Mouse (Mus musculus): Measurements from ENCODE around the gene Igfbp2. TPM values are rescaled to one million over a fixed set of nuclear protein-coding genes. Genes with fewer than 3 reads are reported as not detected.

Gene Igfbp2
- total and polyA plus RNA-seq, 2 experiments = 500 to 1,009 TPM

DNA sequence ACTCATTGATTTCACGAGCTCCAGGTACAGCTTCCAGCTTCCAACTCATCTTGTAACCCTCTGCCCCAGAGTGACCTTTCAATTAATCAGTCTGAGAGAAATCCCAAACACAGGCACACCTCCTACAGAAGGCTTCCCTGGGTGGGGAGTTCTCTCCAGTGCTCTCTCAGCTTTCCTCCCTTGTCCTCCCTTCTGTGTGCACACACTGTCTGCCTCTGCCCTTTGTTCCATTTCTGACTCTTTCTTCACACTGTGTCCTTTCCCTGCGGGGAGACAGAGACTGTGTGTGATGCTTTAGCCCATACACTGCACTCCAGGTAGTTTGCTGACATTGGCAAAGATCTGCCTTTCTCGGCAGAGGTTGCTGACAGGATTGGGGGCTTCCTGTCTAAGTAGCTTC, 33.6 kb upstream of the Igfbp2 start:
- no peak for TF ChIP-seq POLR2A (IDR thresholded peaks at IDR 0.05; ENCODE audit: extremely low read depth, insufficient read depth, low read length)
- no peak for TF ChIP-seq CTCF (IDR thresholded peaks at IDR 0.05; ENCODE audit: low read depth, low read length)
- H3K4me1 ChIP-seq (ENCODE audit: control insufficient read depth, insufficient read depth, low read length) = peaks cover 15% of the 10 kb centered on the region
- 9% methylated on average over 3 of the region's 3 CpGs for WGBS
- no peak overlapping the region for H3K4me3 ChIP-seq (ENCODE audit: insufficient read depth, low read depth, low read length)
- no peaks in the 10 kb centered on the region for H3K27me3 ChIP-seq (ENCODE audit: control insufficient read depth, insufficient read depth, low read length)
- peak overlapping the region; percentile 98 for H3K27ac ChIP-seq (replicated peaks; ENCODE audit: insufficient read depth, low read depth, low read length)
- H3K36me3 ChIP-seq (ENCODE audit: control insufficient read depth, insufficient read depth, low read length) = no peaks in the 10 kb centered on the region
- H3K9ac ChIP-seq (ENCODE audit: low read depth, low read length) = 0 out of 2 replicates have a peak overlapping the region, but pooled peaks have one; percentile 3
- DNase-seq (ENCODE audit: extremely low read depth, low read depth, low spot score) = peak; percentile 85
- no peaks in the 10 kb centered on the region for H3K79me2 ChIP-seq (ENCODE audit: control insufficient read depth, insufficient read depth, low read length)

DNA sequence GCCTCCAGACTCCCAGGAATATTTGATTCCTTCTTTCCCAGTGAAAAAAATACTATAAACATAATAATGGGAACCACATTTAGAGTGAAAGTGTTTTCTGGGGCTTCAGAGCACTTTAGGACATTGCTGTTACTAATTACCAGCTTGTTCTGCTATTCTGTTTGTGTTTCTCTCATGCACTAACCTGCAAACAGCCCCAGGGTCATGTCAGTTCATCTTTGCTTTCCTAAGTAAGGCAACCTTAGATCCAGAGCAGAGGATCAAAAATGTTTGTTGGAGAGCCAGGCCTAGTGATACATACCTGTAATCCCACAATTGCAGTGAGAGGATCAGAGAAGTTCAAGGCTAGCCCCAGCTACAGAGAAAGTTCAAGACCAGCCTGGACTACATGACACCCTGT, 32.6 kb upstream of the Igfbp2 start:
- Histone ChIP-seq H3K9ac (ENCODE audit: low read depth, low read length) (peak overlapping the region; percentile 50), H3K79me2 (ENCODE audit: control insufficient read depth, insufficient read depth, low read length) (no peaks in the 10 kb centered on the region), H3K27me3 (ENCODE audit: control insufficient read depth, insufficient read depth, low read length) (no peaks in the 10 kb centered on the region), H3K4me1 (ENCODE audit: control insufficient read depth, insufficient read depth, low read length) (peaks cover 15% of the 10 kb centered on the region), H3K36me3 (ENCODE audit: control insufficient read depth, insufficient read depth, low read length) (no peaks in the 10 kb centered on the region), H3K27ac (replicated peaks; ENCODE audit: insufficient read depth, low read depth, low read length) (peak overlapping the region; percentile 98), H3K4me3 (ENCODE audit: insufficient read depth, low read depth, low read length) (no peak overlapping the region)
- DNase-seq (ENCODE audit: extremely low read depth, low read depth, low spot score) = peak; percentile 97
- TF ChIP-seq CTCF (IDR thresholded peaks at IDR 0.05; ENCODE audit: low read depth, low read length) (no peak), POLR2A (IDR thresholded peaks at IDR 0.05; ENCODE audit: extremely low read depth, insufficient read depth, low read length) (no peak)

DNA sequence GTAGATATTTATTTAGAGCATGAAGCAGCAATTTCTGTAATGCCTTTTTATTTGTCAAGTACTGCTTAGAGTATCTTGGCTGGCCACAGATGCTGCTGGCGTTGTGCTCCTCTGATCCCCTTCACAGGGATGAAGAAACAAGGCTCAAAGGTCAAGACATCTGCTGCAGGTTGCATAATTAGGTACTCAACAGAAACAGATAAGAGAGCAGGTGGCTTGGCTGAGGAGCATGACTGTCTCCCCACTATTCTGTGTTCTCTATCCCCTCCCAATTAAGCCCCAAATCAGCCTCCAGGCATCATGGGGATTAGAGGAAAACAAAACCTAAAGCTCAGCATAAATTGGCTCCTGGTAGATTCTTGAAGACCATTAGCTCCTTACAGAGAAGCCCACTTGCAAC, 32.0 kb upstream of the Igfbp2 start:
- TF ChIP-seq CTCF (IDR thresholded peaks at IDR 0.05; ENCODE audit: low read depth, low read length) = no peak
- TF ChIP-seq POLR2A (IDR thresholded peaks at IDR 0.05; ENCODE audit: extremely low read depth, insufficient read depth, low read length) = no peak
- DNase-seq (ENCODE audit: extremely low read depth, low read depth, low spot score) = peak; percentile 97
- H3K27ac ChIP-seq (replicated peaks; ENCODE audit: insufficient read depth, low read depth, low read length) = peak overlapping the region; percentile 98

DNA sequence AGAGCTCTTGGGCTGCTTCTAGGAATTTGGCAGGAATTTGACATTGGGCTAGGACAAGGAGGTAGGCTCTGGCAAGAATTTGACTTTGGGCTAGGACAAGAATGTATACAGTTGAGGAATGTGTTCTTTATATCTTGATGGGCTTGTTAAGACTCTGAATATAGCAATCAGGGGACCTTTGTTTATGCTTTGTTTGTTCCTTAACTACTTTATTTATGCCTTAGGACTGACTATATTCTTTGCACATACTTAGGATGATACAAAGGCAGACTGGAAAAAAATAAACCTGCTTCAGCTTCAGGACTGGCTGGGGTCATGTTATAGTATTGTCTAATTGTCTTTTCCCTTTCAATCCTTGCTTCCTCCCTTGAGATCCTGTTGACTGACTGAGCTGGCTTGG, 31.1 kb upstream of the Igfbp2 start:
- H3K9ac ChIP-seq (ENCODE audit: low read depth, low read length) = no peak overlapping the region
- peaks cover 15% of the 10 kb centered on the region for H3K4me1 ChIP-seq (ENCODE audit: control insufficient read depth, insufficient read depth, low read length)
- no peak for TF ChIP-seq POLR2A (IDR thresholded peaks at IDR 0.05; ENCODE audit: extremely low read depth, insufficient read depth, low read length)
- no peak for TF ChIP-seq CTCF (IDR thresholded peaks at IDR 0.05; ENCODE audit: low read depth, low read length)
- no peaks in the 10 kb centered on the region for H3K27me3 ChIP-seq (ENCODE audit: control insufficient read depth, insufficient read depth, low read length)
- H3K4me3 ChIP-seq (ENCODE audit: insufficient read depth, low read depth, low read length) = no peak overlapping the region
- H3K36me3 ChIP-seq (ENCODE audit: control insufficient read depth, insufficient read depth, low read length) = no peaks in the 10 kb centered on the region
- no peaks in the 10 kb centered on the region for H3K79me2 ChIP-seq (ENCODE audit: control insufficient read depth, insufficient read depth, low read length)
- DNase-seq (ENCODE audit: extremely low read depth, low read depth, low spot score) = no peak
- H3K27ac ChIP-seq (replicated peaks; ENCODE audit: insufficient read depth, low read depth, low read length) = no peak overlapping the region

More for the DNA sequence above, 32.0 kb upstream of the Igfbp2 start:
- H3K27me3 ChIP-seq (ENCODE audit: control insufficient read depth, insufficient read depth, low read length) = no peaks in the 10 kb centered on the region
- no peak overlapping the region for H3K4me3 ChIP-seq (ENCODE audit: insufficient read depth, low read depth, low read length)
- WGBS = 6% methylated on average over 1 of the region's 1 CpGs
- H3K36me3 ChIP-seq (ENCODE audit: control insufficient read depth, insufficient read depth, low read length) = no peaks in the 10 kb centered on the region
- H3K79me2 ChIP-seq (ENCODE audit: control insufficient read depth, insufficient read depth, low read length) = no peaks in the 10 kb centered on the region
- peaks cover 15% of the 10 kb centered on the region for H3K4me1 ChIP-seq (ENCODE audit: control insufficient read depth, insufficient read depth, low read length)
- no peak overlapping the region for H3K9ac ChIP-seq (ENCODE audit: low read depth, low read length)

DNA sequence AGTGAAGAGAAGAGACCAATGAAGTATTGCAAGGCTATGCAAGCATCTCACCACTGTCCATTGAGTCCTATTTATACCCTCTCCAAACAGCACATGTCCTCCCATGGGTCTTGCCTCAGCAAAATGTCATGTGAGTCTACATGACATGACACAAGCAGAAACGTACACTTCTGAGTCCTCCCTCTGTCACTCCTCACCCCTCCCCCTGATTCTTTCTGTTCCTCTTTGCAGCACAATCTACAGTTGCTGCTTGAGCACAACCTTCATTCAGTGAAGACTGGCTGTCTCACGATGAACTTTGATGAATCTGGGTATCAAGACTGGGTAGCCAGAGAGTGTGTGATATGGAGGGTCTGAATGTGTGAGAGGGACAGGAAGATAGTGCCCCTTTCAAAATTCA, 28.2 kb upstream of the Igfbp2 start:
- H3K4me1 ChIP-seq (ENCODE audit: control insufficient read depth, insufficient read depth, low read length) = peaks cover 7% of the 10 kb centered on the region
- no peaks in the 10 kb centered on the region for H3K27me3 ChIP-seq (ENCODE audit: control insufficient read depth, insufficient read depth, low read length)
- no peaks in the 10 kb centered on the region for H3K36me3 ChIP-seq (ENCODE audit: control insufficient read depth, insufficient read depth, low read length)
- 89% methylated on average over 2 of the region's 2 CpGs for WGBS
- TF ChIP-seq POLR2A (IDR thresholded peaks at IDR 0.05; ENCODE audit: extremely low read depth, insufficient read depth, low read length) (no peak), CTCF (IDR thresholded peaks at IDR 0.05; ENCODE audit: low read depth, low read length) (no peak)
- H3K4me3 ChIP-seq (ENCODE audit: insufficient read depth, low read depth, low read length) = no peak overlapping the region
- H3K27ac ChIP-seq (replicated peaks; ENCODE audit: insufficient read depth, low read depth, low read length) = no peak overlapping the region
- H3K9ac ChIP-seq (ENCODE audit: low read depth, low read length) = no peak overlapping the region
- no peak for DNase-seq (ENCODE audit: extremely low read depth, low read depth, low spot score)
- no peaks in the 10 kb centered on the region for H3K79me2 ChIP-seq (ENCODE audit: control insufficient read depth, insufficient read depth, low read length)

DNA sequence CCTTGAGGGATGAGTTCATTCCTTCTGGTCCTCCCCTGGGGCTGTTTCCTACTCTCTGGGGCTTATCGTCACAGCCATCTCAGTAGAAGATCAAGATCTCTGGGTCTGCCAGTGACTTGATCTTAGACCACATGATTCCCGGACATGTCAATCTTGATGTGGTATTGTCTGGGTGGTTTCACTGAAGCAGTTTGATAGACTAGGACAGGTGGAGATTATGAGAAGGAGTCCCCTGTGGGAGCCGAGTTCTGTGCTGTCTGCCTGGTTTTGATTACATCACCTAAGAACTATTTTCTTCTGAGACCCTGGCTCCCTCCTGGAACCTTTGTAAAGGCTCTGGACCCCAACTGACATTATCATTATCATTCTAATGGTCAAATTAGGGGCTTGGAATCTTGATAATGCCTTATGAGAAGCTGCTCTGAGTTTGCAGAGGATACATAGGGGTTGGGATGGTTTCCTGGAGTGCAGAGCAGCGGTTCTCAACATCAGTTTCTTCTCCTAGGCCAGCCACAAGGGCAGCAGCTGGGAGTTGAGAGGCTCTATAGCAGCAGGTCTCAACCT, 27.1 kb upstream of the Igfbp2 start:
- no peak overlapping the region for H3K27ac ChIP-seq (replicated peaks; ENCODE audit: insufficient read depth, low read depth, low read length)
- H3K27me3 ChIP-seq (ENCODE audit: control insufficient read depth, insufficient read depth, low read length) = no peaks in the 10 kb centered on the region
- H3K4me1 ChIP-seq (ENCODE audit: control insufficient read depth, insufficient read depth, low read length) = peaks cover 3% of the 10 kb centered on the region
- no peaks in the 10 kb centered on the region for H3K36me3 ChIP-seq (ENCODE audit: control insufficient read depth, insufficient read depth, low read length)
- no peak overlapping the region for H3K9ac ChIP-seq (ENCODE audit: low read depth, low read length)
- DNase-seq (ENCODE audit: extremely low read depth, low read depth, low spot score) = no peak
- whole genome bisulfite sequencing = 92% methylated on average over 4 of the region's 4 CpGs
- TF ChIP-seq POLR2A (IDR thresholded peaks at IDR 0.05; ENCODE audit: extremely low read depth, insufficient read depth, low read length) (no peak), CTCF (IDR thresholded peaks at IDR 0.05; ENCODE audit: low read depth, low read length) (no peak)
- H3K4me3 ChIP-seq (ENCODE audit: insufficient read depth, low read depth, low read length) = no peak overlapping the region
- no peaks in the 10 kb centered on the region for H3K79me2 ChIP-seq (ENCODE audit: control insufficient read depth, insufficient read depth, low read length)
